Mouse (Mus musculus): ENCODE results near the gene Sptssb. TPM values are rescaled to one million over a fixed set of nuclear protein-coding genes. Genes with fewer than 3 reads are reported as not detected.

The Sptssb gene
- polyA plus RNA-seq, 1 experiment from 2014 or later = 0.99 TPM

DNA sequence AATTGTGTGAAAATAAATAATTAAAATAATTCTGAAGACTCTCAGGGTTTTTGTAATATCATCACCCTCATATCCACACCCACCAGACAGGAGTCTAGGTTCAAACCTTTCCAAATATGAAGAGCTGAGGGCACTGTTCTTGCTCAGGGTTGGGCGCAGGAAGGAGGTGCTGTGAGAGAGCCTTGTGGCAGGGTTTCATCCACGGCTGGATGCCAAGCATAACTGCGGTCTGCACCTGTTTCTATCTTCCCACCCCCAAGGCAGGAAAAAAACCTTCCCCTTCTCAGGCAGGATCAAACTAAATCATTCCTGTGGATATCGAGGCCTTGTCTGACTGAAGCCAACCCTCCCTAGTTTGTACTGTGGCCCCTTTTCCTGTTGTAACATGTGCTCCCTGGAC lies 62.2 kb downstream of the Sptssb start:
- ATAC-seq (ENCODE audit: low FRiP score, low TSS enrichment) = no peak
- no peak overlapping the region for H3K4me2 ChIP-seq (replicated peaks; ENCODE audit: low read depth, low read length)
- no peak overlapping the region for H3K4me3 ChIP-seq (ENCODE audit: low read length)
- H3K9me3 ChIP-seq (ENCODE audit: control insufficient read depth, low read length) = no peaks in the 10 kb centered on the region
- no peaks in the 10 kb centered on the region for H3K4me1 ChIP-seq (ENCODE audit: control insufficient read depth, insufficient read depth, low read length)
- H3K27me3 ChIP-seq (ENCODE audit: control insufficient read depth, insufficient read depth, low read length) = no peaks in the 10 kb centered on the region
- no peak overlapping the region for H3K9ac ChIP-seq (ENCODE audit: low read depth, low read length)
- 90% methylated on average over 4 of the region's 4 CpGs for WGBS
- H3K36me3 ChIP-seq (ENCODE audit: control insufficient read depth, insufficient read depth, low read length) = no peaks in the 10 kb centered on the region
- H3K27ac ChIP-seq (ENCODE audit: low read depth, low read length) = no peak overlapping the region

GRCm38 (mm10) chr3:69792823-69793417 lies 66.8 kb downstream of the Sptssb start:
- H3K4me2 ChIP-seq (replicated peaks; ENCODE audit: low read depth, low read length) = no peak overlapping the region
- no peaks in the 10 kb centered on the region for H3K36me3 ChIP-seq (ENCODE audit: control insufficient read depth, insufficient read depth, low read length)
- no peak overlapping the region for H3K9ac ChIP-seq (ENCODE audit: low read depth, low read length)
- WGBS = 66% methylated on average over 3 of the region's 3 CpGs
- no peak for ATAC-seq (ENCODE audit: low FRiP score, low TSS enrichment)
- no peak overlapping the region for H3K4me3 ChIP-seq (ENCODE audit: low read length)
- no peak overlapping the region for H3K27ac ChIP-seq (ENCODE audit: low read depth, low read length)
- H3K27me3 ChIP-seq (ENCODE audit: control insufficient read depth, insufficient read depth, low read length) = no peaks in the 10 kb centered on the region
- no peaks in the 10 kb centered on the region for H3K4me1 ChIP-seq (ENCODE audit: control insufficient read depth, insufficient read depth, low read length)
- no peaks in the 10 kb centered on the region for H3K9me3 ChIP-seq (ENCODE audit: control insufficient read depth, low read length)

DNA sequence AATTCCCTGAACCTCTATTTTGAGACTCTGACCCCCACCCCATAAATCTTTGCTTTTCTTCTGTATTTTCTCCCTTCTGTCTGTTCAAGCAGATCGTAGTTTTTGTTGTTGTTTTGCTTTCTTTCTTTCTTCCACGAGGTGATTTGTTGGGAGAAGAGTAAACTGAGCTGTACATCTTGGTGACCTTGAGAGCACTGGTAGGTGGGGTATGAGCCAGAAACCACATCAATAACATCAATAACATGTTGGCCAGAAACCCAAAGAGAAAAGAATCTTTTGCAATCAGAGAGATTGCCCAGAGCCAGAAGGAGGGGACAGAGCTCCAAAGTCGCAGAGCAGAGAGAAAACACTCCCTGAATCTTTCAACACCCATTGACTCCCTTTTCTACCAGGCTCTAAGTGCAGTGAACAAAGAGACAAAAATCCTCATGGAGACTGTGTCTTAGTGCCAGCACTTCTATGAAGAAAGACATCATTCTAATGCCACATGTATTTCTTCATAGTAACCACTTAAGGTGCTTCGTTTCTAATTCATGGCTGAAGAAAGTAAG lies 80.4 kb downstream of the Sptssb start:
- Histone ChIP-seq H3K9ac (ENCODE audit: low read depth, low read length) (no peak overlapping the region), H3K27ac (ENCODE audit: low read depth, low read length) (no peak overlapping the region), H3K36me3 (ENCODE audit: control insufficient read depth, insufficient read depth, low read length) (no peaks in the 10 kb centered on the region), H3K27me3 (ENCODE audit: control insufficient read depth, insufficient read depth, low read length) (no peaks in the 10 kb centered on the region), H3K4me1 (ENCODE audit: control insufficient read depth, insufficient read depth, low read length) (no peaks in the 10 kb centered on the region), H3K4me3 (ENCODE audit: low read length) (no peak overlapping the region), H3K4me2 (replicated peaks; ENCODE audit: low read depth, low read length) (no peak overlapping the region), H3K9me3 (ENCODE audit: control insufficient read depth, low read length) (no peaks in the 10 kb centered on the region)
- ATAC-seq (ENCODE audit: low FRiP score, low TSS enrichment) = no peak
- WGBS = 36% methylated on average over 4 of the region's 4 CpGs

DNA sequence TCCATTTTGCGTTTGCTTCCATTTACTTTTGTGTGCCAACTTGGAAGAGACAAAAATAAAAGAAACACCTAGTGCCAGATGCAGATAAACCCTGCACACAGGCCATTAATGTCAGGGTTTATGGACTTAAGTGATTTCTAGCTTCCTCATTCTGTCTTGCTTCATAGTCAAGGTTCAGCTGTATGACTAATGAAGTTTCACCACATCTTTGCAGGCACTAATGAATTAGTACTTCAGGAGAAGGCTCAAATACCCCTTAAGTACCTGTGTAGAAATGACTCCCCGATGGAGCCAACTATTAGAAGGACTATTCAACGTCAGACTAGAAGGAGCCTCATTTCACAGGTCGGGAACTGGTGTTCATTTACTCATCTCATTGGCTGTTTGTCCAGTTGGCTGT lies 86.4 kb downstream of the Sptssb start:
- no peaks in the 10 kb centered on the region for H3K27me3 ChIP-seq (ENCODE audit: control insufficient read depth, insufficient read depth, low read length)
- no peaks in the 10 kb centered on the region for H3K4me1 ChIP-seq (ENCODE audit: control insufficient read depth, insufficient read depth, low read length)
- no peaks in the 10 kb centered on the region for H3K9me3 ChIP-seq (ENCODE audit: control insufficient read depth, low read length)
- no peak overlapping the region for H3K4me3 ChIP-seq (ENCODE audit: low read length)
- H3K9ac ChIP-seq (ENCODE audit: low read depth, low read length) = no peak overlapping the region
- no peak for ATAC-seq (ENCODE audit: low FRiP score, low TSS enrichment)
- H3K36me3 ChIP-seq (ENCODE audit: control insufficient read depth, insufficient read depth, low read length) = no peaks in the 10 kb centered on the region
- WGBS = 83% methylated on average over 4 of the region's 4 CpGs
- no peak overlapping the region for H3K27ac ChIP-seq (ENCODE audit: low read depth, low read length)
- no peak overlapping the region for H3K4me2 ChIP-seq (replicated peaks; ENCODE audit: low read depth, low read length)

Other genes with a start within 250 kb of the Sptssb start
- 165 and 168 TPM in 2 replicates for gene Nmd3, start 138.0 kb downstream of the Sptssb start, polyA plus RNA-seq (2014; fragmentation: Nextera tagmentation; extraction: Ambion mirVana)
- gene Otol1, start 147.7 kb upstream of the Sptssb start, polyA plus RNA-seq (2014; fragmentation: Nextera tagmentation; extraction: Ambion mirVana) = not detected in 2 replicates

Data from kidney, embryonic 14.5 days (tissue).